Mouse (Mus musculus): ENCODE results near the gene Fign.

Gene Fign

DNA sequence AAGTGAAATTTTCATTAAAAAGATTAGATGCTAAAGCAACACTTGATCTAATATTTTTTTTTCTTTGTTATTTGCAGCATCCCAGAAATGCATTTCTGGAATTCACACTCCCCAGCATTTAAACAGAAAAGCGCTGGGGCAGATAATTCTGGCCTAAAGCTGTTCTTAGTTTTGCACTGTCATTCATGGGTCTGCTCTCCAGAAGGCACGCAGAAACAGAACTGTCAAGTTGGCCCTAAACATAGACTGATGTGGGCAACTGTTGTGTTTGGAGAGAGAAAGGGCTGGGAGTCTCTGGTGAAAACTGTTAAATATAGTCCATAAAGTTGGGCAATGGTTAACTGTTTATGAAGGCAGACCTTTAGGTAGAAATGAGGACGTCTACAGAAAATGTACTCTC is 62.4 kb downstream of the Fign start:
- Histone ChIP-seq H3K36me3 (ENCODE audit: insufficient read depth, low read length) (no peaks in the 10 kb centered on the region), H3K4me1 (replicated peaks; ENCODE audit: low read depth, low read length) (no peaks in the 10 kb centered on the region), H3K27me3 (ENCODE audit: insufficient read depth, low read length) (no peaks in the 10 kb centered on the region), H3K9me3 (ENCODE audit: low read length) (no peaks in the 10 kb centered on the region), H3K4me3 (replicated peaks; ENCODE audit: low read length) (no peak overlapping the region)
- no peak for TF ChIP-seq POU5F1 (IDR thresholded peaks at IDR 0.05; ENCODE audit: borderline replicate concordance, low read length)
- TF ChIP-seq NANOG (IDR thresholded peaks at IDR 0.05; ENCODE audit: borderline replicate concordance, low read length): no peak
- no peak for TF ChIP-seq CTCF (conservative IDR thresholded peaks at IDR 0.05; ENCODE audit: low read length)

DNA sequence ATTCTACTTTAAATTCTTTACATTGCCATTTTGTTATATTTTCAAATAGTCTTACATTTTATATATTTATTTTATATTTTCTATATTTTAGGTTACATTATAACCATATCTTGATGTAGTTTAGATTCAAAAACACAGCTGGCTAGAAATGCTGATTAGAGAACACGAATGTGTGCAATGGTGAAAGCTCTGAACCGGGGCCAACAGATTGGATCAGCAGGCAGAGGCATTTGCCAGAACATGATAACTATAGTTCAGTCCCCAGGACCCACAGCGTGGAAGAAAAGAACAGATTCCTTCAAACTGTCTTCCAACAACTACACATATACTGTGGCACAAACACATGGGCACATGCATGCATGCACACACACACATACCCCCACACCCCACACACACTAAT is 64.0 kb downstream of the Fign start:
- Histone ChIP-seq H3K4me1 (replicated peaks; ENCODE audit: low read depth, low read length) (no peaks in the 10 kb centered on the region), H3K9me3 (ENCODE audit: low read length) (no peaks in the 10 kb centered on the region), H3K4me3 (replicated peaks; ENCODE audit: low read length) (no peak overlapping the region), H3K36me3 (ENCODE audit: insufficient read depth, low read length) (no peaks in the 10 kb centered on the region), H3K27me3 (ENCODE audit: insufficient read depth, low read length) (no peaks in the 10 kb centered on the region)
- TF ChIP-seq NANOG (IDR thresholded peaks at IDR 0.05; ENCODE audit: borderline replicate concordance, low read length) (no peak), CTCF (conservative IDR thresholded peaks at IDR 0.05; ENCODE audit: low read length) (no peak), POU5F1 (IDR thresholded peaks at IDR 0.05; ENCODE audit: borderline replicate concordance, low read length) (no peak)

DNA sequence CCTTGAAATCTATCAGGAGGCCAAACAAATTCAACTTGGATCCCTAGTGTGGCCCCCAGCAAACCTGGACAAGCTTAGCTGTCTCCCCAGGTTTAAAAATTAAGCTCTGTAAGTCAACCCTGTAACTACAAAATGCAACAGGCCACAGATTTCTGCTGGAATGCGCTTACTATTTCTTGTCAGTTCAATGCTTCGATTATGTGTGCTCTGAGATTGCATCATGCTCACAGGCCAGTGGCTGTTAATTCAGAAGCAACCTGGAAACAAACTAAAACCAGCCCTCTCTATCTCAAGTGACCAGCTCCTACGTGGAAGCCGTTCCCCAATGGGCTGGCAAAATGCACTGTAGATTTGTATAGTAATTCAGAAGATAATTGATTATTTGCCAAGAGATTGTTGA is 71.9 kb downstream of the Fign start:
- TF ChIP-seq CTCF (conservative IDR thresholded peaks at IDR 0.05; ENCODE audit: low read length) (no peak), NANOG (IDR thresholded peaks at IDR 0.05; ENCODE audit: borderline replicate concordance, low read length) (no peak), POU5F1 (IDR thresholded peaks at IDR 0.05; ENCODE audit: borderline replicate concordance, low read length) (no peak)
- no peaks in the 10 kb centered on the region for H3K27me3 ChIP-seq (ENCODE audit: insufficient read depth, low read length)
- H3K36me3 ChIP-seq (ENCODE audit: insufficient read depth, low read length): no peaks in the 10 kb centered on the region
- no peak overlapping the region for H3K4me3 ChIP-seq (replicated peaks; ENCODE audit: low read length)
- H3K4me1 ChIP-seq (replicated peaks; ENCODE audit: low read depth, low read length): no peaks in the 10 kb centered on the region
- no peaks in the 10 kb centered on the region for H3K9me3 ChIP-seq (ENCODE audit: low read length)

DNA sequence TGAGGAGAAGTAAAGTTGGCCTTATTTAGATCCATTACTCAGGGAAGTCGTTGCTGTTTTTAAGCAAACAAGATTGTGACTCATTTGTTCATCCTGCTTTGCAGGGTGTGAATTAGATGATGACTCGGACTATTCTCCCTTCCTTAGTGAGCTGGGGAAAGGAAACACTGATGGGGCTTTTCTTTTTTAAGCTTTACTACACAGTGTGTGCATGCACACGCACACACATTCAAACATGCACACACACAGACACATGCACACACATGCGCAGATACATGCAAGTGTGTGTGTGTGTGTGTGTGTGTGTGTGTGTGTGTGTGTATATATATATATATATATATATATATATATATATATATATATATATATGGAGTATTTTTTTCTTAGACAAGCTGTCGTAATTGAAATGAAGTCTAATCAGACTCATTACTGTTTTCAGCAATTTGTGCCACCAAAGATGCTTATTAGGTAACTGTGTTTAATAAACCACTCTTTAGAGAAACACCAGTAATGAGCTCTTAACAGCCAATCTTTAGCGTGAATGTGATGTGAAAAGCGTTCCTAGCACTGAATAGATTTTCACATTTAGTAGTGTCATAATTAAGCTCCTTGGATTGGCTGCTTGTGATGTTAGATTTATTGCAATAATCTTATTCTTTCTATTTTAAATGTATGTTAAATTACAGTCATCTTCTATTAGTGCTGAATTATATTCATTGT is 103.4 kb downstream of the Fign start:
- no peaks in the 10 kb centered on the region for H3K9me3 ChIP-seq (ENCODE audit: low read length)

DNA sequence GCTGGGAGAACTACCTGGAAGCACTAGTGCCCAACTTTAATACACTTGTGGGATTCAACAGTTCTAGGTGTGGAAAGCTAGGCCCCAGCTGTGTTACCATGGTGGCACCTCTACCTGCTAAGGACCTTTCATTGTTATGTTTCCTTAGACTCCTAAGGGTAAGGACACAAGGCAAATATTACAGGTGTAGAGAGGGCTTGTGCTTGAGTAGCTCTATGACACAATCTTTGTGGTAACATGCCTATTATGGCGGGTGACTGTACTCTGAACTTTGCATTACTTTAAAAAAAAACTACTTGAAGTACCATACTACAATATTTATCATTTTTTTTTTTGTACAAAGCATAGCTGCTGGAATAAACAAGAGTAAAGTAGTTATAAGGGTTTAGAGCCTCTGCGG is 112.4 kb downstream of the Fign start:
- H3K4me1 ChIP-seq (replicated peaks; ENCODE audit: low read depth, low read length): no peaks in the 10 kb centered on the region
- no peak overlapping the region for H3K4me3 ChIP-seq (replicated peaks; ENCODE audit: low read length)
- H3K27me3 ChIP-seq (ENCODE audit: insufficient read depth, low read length): no peaks in the 10 kb centered on the region
- TF ChIP-seq CTCF (conservative IDR thresholded peaks at IDR 0.05; ENCODE audit: low read length) (no peak), POU5F1 (IDR thresholded peaks at IDR 0.05; ENCODE audit: borderline replicate concordance, low read length) (no peak), NANOG (IDR thresholded peaks at IDR 0.05; ENCODE audit: borderline replicate concordance, low read length) (no peak)
- H3K9me3 ChIP-seq (ENCODE audit: low read length): no peaks in the 10 kb centered on the region
- H3K36me3 ChIP-seq (ENCODE audit: insufficient read depth, low read length): no peaks in the 10 kb centered on the region

More for the DNA sequence above, 103.4 kb downstream of the Fign start:
- H3K27me3 ChIP-seq (ENCODE audit: insufficient read depth, low read length): no peaks in the 10 kb centered on the region
- H3K36me3 ChIP-seq (ENCODE audit: insufficient read depth, low read length): no peaks in the 10 kb centered on the region
- H3K4me1 ChIP-seq (replicated peaks; ENCODE audit: low read depth, low read length): no peaks in the 10 kb centered on the region
- TF ChIP-seq CTCF (conservative IDR thresholded peaks at IDR 0.05; ENCODE audit: low read length) (no peak), POU5F1 (IDR thresholded peaks at IDR 0.05; ENCODE audit: borderline replicate concordance, low read length) (no peak), NANOG (IDR thresholded peaks at IDR 0.05; ENCODE audit: borderline replicate concordance, low read length) (no peak)
- no peak overlapping the region for H3K4me3 ChIP-seq (replicated peaks; ENCODE audit: low read length)

DNA sequence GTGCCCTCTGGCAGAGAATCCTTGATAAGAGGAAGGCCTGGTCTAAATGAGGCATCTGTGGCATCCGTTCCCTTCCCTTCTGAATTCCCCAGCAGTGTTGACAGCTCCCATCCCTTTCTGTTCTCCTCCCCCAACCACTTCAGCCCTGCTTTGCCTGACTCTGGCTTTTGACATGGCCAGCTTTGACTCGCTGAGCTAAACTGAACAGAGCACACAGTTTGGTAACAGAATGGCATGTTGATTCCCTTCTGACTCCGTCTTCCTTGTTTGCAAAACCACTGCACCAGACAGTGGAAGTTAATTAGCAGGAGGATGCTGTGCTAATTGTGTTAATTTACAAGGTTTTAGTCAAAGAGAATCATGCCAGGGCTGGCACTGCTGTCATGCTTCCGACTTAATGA is 115.5 kb downstream of the Fign start:
- 0 out of 2 replicates have a peak, but pooled peaks cover 3% of the 10 kb centered on the region for H3K4me1 ChIP-seq (replicated peaks; ENCODE audit: low read depth, low read length)
- no peaks in the 10 kb centered on the region for H3K27me3 ChIP-seq (ENCODE audit: insufficient read depth, low read length)
- H3K9me3 ChIP-seq (ENCODE audit: low read length): no peaks in the 10 kb centered on the region
- H3K4me3 ChIP-seq (replicated peaks; ENCODE audit: low read length): no peak overlapping the region
- TF ChIP-seq POU5F1 (IDR thresholded peaks at IDR 0.05; ENCODE audit: borderline replicate concordance, low read length) (no peak), NANOG (IDR thresholded peaks at IDR 0.05; ENCODE audit: borderline replicate concordance, low read length) (no peak), CTCF (conservative IDR thresholded peaks at IDR 0.05; ENCODE audit: low read length) (no peak)
- no peaks in the 10 kb centered on the region for H3K36me3 ChIP-seq (ENCODE audit: insufficient read depth, low read length)

DNA sequence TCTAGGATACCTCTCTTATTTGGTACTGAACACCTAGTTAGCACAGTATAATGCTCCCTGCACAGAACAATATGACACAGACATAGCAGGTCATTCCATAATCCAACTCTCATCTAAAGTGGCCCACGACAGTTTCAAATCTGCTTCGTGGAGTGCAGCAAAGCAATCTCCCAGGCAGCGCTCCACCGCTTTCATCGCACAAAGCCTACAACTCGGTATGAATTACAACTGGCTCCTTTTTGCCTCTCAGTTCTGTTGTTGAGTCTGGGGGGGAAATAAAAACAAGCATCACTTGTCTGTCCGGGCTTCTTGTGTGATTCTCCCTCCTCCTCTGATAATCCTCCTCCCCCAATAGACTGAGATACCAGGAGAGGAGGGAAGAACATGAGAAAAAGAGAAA is 116.4 kb downstream of the Fign start:
- no peak for TF ChIP-seq POU5F1 (IDR thresholded peaks at IDR 0.05; ENCODE audit: borderline replicate concordance, low read length)
- TF ChIP-seq NANOG (IDR thresholded peaks at IDR 0.05; ENCODE audit: borderline replicate concordance, low read length): no peak
- TF ChIP-seq CTCF (conservative IDR thresholded peaks at IDR 0.05; ENCODE audit: low read length): no peak
- Histone ChIP-seq H3K4me3 (replicated peaks; ENCODE audit: low read length) (no peak overlapping the region), H3K9me3 (ENCODE audit: low read length) (no peaks in the 10 kb centered on the region), H3K36me3 (ENCODE audit: insufficient read depth, low read length) (no peaks in the 10 kb centered on the region), H3K4me1 (replicated peaks; ENCODE audit: low read depth, low read length) (0 out of 2 replicates have a peak, but pooled peaks cover 3% of the 10 kb centered on the region), H3K27me3 (ENCODE audit: insufficient read depth, low read length) (no peaks in the 10 kb centered on the region)

DNA sequence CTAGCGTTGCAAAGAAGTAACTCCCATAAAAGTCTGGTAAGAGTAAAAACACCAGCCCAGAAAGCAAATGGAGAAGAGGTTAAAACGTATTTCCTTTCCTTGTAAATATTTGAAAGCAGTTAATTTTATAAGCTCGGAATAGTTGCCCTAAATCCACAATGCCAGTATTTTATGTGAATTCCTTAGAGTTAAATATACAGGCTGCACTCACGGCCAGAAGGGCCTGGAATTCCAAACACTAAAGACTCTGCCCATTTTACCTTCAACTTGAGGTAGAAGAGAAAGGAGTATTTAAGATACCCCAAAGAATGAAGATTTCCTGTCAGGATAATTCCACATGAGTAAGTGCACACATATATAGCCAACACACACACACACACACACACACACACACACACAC is 128.2 kb downstream of the Fign start:
- Histone ChIP-seq H3K4me3 (replicated peaks; ENCODE audit: low read length) (no peak overlapping the region), H3K9me3 (ENCODE audit: low read length) (no peaks in the 10 kb centered on the region), H3K36me3 (ENCODE audit: insufficient read depth, low read length) (no peaks in the 10 kb centered on the region), H3K27me3 (ENCODE audit: insufficient read depth, low read length) (no peaks in the 10 kb centered on the region), H3K4me1 (replicated peaks; ENCODE audit: low read depth, low read length) (no peaks in the 10 kb centered on the region)
- TF ChIP-seq POU5F1 (IDR thresholded peaks at IDR 0.05; ENCODE audit: borderline replicate concordance, low read length) (no peak), NANOG (IDR thresholded peaks at IDR 0.05; ENCODE audit: borderline replicate concordance, low read length) (no peak), CTCF (conservative IDR thresholded peaks at IDR 0.05; ENCODE audit: low read length) (no peak)

DNA sequence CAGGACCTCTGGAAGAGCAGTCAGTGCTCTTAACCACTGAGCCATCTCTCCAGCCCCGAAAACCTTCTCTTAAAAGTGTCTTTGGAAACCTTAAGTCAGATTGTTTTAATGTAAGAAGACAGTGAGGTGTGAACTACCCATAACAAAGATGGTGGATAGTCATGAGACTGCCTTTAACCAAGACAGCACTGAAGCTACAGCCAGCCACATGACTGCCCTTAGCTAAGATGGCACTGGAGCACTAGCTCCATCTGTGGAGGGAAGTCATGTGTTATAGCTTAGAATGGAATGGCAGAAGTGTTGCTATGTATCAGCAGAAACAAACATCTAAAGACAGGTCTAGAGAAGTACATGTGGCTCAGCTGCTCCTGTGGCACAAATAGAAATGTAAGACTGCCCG is 166.8 kb downstream of the Fign start:
- no peak for TF ChIP-seq NANOG (IDR thresholded peaks at IDR 0.05; ENCODE audit: borderline replicate concordance, low read length)
- no peak for TF ChIP-seq CTCF (conservative IDR thresholded peaks at IDR 0.05; ENCODE audit: low read length)
- TF ChIP-seq POU5F1 (IDR thresholded peaks at IDR 0.05; ENCODE audit: borderline replicate concordance, low read length): no peak

More for the DNA sequence above, 166.8 kb downstream of the Fign start:
- H3K9me3 ChIP-seq (ENCODE audit: low read length): no peaks in the 10 kb centered on the region
- H3K4me1 ChIP-seq (replicated peaks; ENCODE audit: low read depth, low read length): peaks cover 17% of the 10 kb centered on the region
- H3K36me3 ChIP-seq (ENCODE audit: insufficient read depth, low read length): no peaks in the 10 kb centered on the region
- no peaks in the 10 kb centered on the region; the same call in 1 of the 2 replicates for H3K27me3 ChIP-seq (ENCODE audit: insufficient read depth, low read length)
- H3K4me3 ChIP-seq (replicated peaks; ENCODE audit: low read length): no peak overlapping the region
